Mouse (Mus musculus): ENCODE measurements around the gene Tpte. TPM values are rescaled to one million over a fixed set of nuclear protein-coding genes. Genes with fewer than 3 reads are reported as not detected.
A peak's percentile ranks its signal among the peaks of the same experiment; 100 is the strongest.

Gene Tpte
- polyA plus RNA-seq, 1 experiment from 2014 or later: not detected

GRCm38 (mm10) chr8:22382824-22383595, 99.8 kb downstream of the Tpte start:
- H3K4me3 ChIP-seq: no peak overlapping the region
- H3K9ac ChIP-seq: no peak overlapping the region
- 82% methylated on average over 19 of the region's 19 CpGs for WGBS
- no peak for ATAC-seq (ENCODE audit: low FRiP score, low read depth)
- no peaks in the 10 kb centered on the region for H3K4me1 ChIP-seq
- H3K36me3 ChIP-seq: peaks cover 19% of the 10 kb centered on the region
- no peak overlapping the region for H3K27ac ChIP-seq
- H3K27me3 ChIP-seq (replicated peaks): no peaks in the 10 kb centered on the region
- no peak overlapping the region for H3K4me2 ChIP-seq (replicated peaks)
- H3K9me3 ChIP-seq: no peaks in the 10 kb centered on the region

- no peaks in the 10 kb centered on the region for H3K9me3 ChIP-seq
- H3K9ac ChIP-seq: no peak overlapping the region
- H3K27me3 ChIP-seq (replicated peaks): no peaks in the 10 kb centered on the region
- no peak overlapping the region for H3K4me2 ChIP-seq (replicated peaks)
- 96% methylated on average over 6 of the region's 6 CpGs for WGBS
- no peak overlapping the region for H3K27ac ChIP-seq
- H3K4me1 ChIP-seq: no peaks in the 10 kb centered on the region
- no peak for ATAC-seq (ENCODE audit: low FRiP score, low read depth)
- H3K36me3 ChIP-seq: peaks cover 30% of the 10 kb centered on the region
- no peak overlapping the region for H3K4me3 ChIP-seq
Observed at GRCm38 (mm10) chr8:22385158-22385557, 101.9 kb downstream of the Tpte start.

DNA sequence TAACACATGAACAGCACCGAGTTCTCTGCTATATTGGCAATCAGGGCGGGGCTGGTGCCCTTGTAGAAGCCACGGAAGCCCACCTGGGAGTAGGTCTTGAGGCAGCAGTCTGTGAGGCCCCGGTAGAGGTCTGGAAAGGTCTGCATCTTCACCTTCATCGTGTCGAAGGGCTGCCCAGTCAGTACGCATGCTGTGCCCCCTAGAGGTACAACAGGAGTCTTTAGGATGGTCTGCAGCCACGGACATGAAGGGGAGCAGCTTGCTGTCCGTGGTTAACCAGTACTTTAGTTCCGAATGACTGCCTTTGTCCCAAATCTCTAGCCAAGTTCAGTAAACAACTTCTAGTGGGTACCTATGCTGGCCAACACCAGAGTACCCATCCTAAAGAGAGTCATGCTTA, 106.6 kb downstream of the Tpte start:
- WGBS: 83% methylated on average over 10 of the region's 10 CpGs
- no peak overlapping the region for H3K27ac ChIP-seq
- no peak overlapping the region for H3K4me3 ChIP-seq
- no peak overlapping the region for H3K9ac ChIP-seq
- H3K4me1 ChIP-seq: no peaks in the 10 kb centered on the region
- peaks cover 14% of the 10 kb centered on the region; the same call in 1 of the 2 replicates for H3K36me3 ChIP-seq
- ATAC-seq (ENCODE audit: low FRiP score, low read depth): no peak
- H3K9me3 ChIP-seq: no peaks in the 10 kb centered on the region
- H3K4me2 ChIP-seq (replicated peaks): no peak overlapping the region
- no peaks in the 10 kb centered on the region for H3K27me3 ChIP-seq (replicated peaks)

GRCm38 (mm10) chr8:22390766-22391463, 107.7 kb downstream of the Tpte start:
- no peaks in the 10 kb centered on the region for H3K9me3 ChIP-seq
- no peaks in the 10 kb centered on the region for H3K27me3 ChIP-seq (replicated peaks)
- H3K4me3 ChIP-seq: no peak overlapping the region
- H3K4me2 ChIP-seq (replicated peaks): no peak overlapping the region
- H3K36me3 ChIP-seq: peaks cover 14% of the 10 kb centered on the region; the same call in 1 of the 2 replicates
- H3K4me1 ChIP-seq: no peaks in the 10 kb centered on the region
- 92% methylated on average over 8 of the region's 8 CpGs for WGBS
- no peak overlapping the region for H3K27ac ChIP-seq
- no peak for ATAC-seq (ENCODE audit: low FRiP score, low read depth)
- no peak overlapping the region for H3K9ac ChIP-seq

GRCm38 (mm10) chr8:22394471-22394870, 111.2 kb downstream of the Tpte start:
- Histone ChIP-seq H3K4me2 (replicated peaks) (no peak overlapping the region), H3K36me3 (peaks cover 5% of the 10 kb centered on the region; the same call in 1 of the 2 replicates), H3K27ac (no peak overlapping the region), H3K4me1 (peaks cover 3% of the 10 kb centered on the region; the same call in 1 of the 2 replicates), H3K27me3 (replicated peaks) (no peaks in the 10 kb centered on the region), H3K9me3 (0 out of 2 replicates have a peak, but pooled peaks cover 2% of the 10 kb centered on the region), H3K4me3 (no peak overlapping the region), H3K9ac (no peak overlapping the region)
- 86% methylated on average over 4 of the region's 4 CpGs for WGBS
- ATAC-seq (ENCODE audit: low FRiP score, low read depth): no peak

DNA sequence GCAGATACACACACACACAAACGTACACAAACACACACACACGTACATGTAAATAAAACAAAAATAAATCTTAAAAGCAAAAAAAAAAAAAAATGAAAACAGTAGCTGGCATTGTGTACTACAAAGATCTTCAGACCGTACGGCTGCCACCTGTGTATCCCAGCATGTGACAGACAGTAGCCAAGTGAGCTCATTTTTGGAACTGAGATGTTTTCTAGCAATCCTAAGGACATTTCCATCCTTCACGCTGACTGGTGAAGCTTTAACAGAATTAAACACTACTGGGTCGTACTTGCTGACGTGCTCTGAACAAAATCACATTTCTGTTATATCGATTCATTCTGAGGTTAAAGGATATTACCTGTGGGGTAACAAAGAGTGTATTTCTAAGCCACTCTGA, 112.0 kb downstream of the Tpte start:
- no peak overlapping the region for H3K9ac ChIP-seq
- no peaks in the 10 kb centered on the region; the same call in 1 of the 2 replicates for H3K36me3 ChIP-seq
- no peaks in the 10 kb centered on the region for H3K27me3 ChIP-seq (replicated peaks)
- H3K4me3 ChIP-seq: no peak overlapping the region
- no peak overlapping the region for H3K27ac ChIP-seq
- peaks cover 3% of the 10 kb centered on the region; the same call in 1 of the 2 replicates for H3K4me1 ChIP-seq
- H3K4me2 ChIP-seq (replicated peaks): no peak overlapping the region
- WGBS: 94% methylated on average over 8 of the region's 8 CpGs
- 0 out of 2 replicates have a peak, but pooled peaks cover 4% of the 10 kb centered on the region for H3K9me3 ChIP-seq
- no peak for ATAC-seq (ENCODE audit: low FRiP score, low read depth)

DNA sequence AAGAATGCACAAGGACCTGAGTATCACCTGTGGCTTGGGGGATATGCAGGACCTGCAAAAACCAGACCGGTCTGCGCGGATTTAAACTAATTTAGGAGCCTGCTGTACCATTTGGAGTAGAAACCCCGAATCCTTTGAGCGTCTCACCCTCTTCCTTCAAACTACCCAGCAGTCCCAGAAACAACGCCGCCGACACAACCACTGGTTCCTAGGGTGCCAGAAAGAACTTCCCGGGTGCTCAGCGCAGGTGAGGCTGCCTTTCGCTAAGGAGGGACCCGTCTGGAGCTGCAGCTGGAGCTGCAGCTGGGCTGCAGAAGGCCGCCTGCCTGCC, 114.5 kb downstream of the Tpte start:
- ATAC-seq (ENCODE audit: low FRiP score, low read depth): no peak
- under 1% methylated on average over 13 of the region's 13 CpGs for WGBS
- peak overlapping the region; percentile 57; the same call in 1 of the 2 replicates for H3K27ac ChIP-seq
- 0 out of 2 replicates have a peak, but pooled peaks cover 4% of the 10 kb centered on the region for H3K9me3 ChIP-seq
- no peaks in the 10 kb centered on the region for H3K27me3 ChIP-seq (replicated peaks)
- H3K36me3 ChIP-seq: no peaks in the 10 kb centered on the region
- peaks cover 3% of the 10 kb centered on the region; the same call in 1 of the 2 replicates for H3K4me1 ChIP-seq
- H3K4me3 ChIP-seq: peak overlapping the region; percentile 71
- H3K4me2 ChIP-seq (replicated peaks): peak overlapping the region; percentile 87
- H3K9ac ChIP-seq: peak overlapping the region; percentile 70

GRCm38 (mm10) chr8:22398142-22398951, 115.1 kb downstream of the Tpte start, which contains the start of gene Slc25a15:
Slc25a15 (minus strand) TSS chr8:22398597.
- peaks cover 3% of the 10 kb centered on the region; the same call in 1 of the 2 replicates for H3K4me1 ChIP-seq
- H3K4me3 ChIP-seq: peak within 1 kb of the TSS; percentile 71
- H3K27ac ChIP-seq: peak within 1 kb of the TSS; percentile 57; the same call in 1 of the 2 replicates
- H3K27me3 ChIP-seq (replicated peaks): no peaks in the 10 kb centered on the region
- WGBS: under 1% methylated on average over 77 of the region's 77 CpGs
- H3K4me2 ChIP-seq (replicated peaks): peak within 1 kb of the TSS; percentile 87
- H3K36me3 ChIP-seq: no peaks in the 10 kb centered on the region
- peak within 1 kb of the TSS; percentile 70 for H3K9ac ChIP-seq
- H3K9me3 ChIP-seq: 0 out of 2 replicates have a peak, but pooled peaks cover 4% of the 10 kb centered on the region
- ATAC-seq (ENCODE audit: low FRiP score, low read depth): peak; percentile 92

DNA sequence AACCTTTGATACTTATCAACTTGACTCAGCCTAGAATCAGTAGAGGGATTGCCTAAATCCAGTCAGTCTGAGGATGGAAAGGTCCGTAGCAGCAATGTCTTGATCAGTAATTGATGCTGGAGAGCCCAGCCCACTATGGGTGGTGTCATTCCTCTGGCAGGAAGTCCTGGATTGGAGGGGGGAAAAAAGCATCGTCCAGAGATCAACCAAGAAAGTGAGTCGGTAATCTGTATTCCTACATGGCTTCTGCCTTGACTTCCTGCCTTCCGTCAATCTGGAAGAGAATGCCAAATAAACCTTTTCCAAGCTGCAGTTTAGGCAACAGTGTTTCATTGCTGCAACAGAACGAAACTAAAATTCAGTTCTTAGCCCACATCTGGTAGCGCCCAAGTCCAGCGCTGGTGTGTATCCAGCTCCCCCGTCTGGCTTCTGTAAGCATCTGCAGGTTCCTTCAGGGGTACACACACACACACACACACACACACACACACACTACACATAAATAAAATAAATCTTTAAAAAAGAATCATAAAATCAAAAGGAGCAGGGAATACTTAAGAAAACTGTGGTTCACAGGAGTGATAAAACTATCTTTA, 116.1 kb downstream of the Tpte start:
- ATAC-seq (ENCODE audit: low FRiP score, low read depth): no peak
- Histone ChIP-seq H3K36me3 (no peaks in the 10 kb centered on the region), H3K9me3 (0 out of 2 replicates have a peak, but pooled peaks cover 4% of the 10 kb centered on the region), H3K9ac (no peak overlapping the region), H3K4me2 (replicated peaks) (peak overlapping the region; percentile 87), H3K4me3 (no peak overlapping the region), H3K27me3 (replicated peaks) (no peaks in the 10 kb centered on the region), H3K4me1 (peaks cover 3% of the 10 kb centered on the region; the same call in 1 of the 2 replicates), H3K27ac (no peak overlapping the region)
- 86% methylated on average over 8 of the region's 8 CpGs for WGBS

- no peak overlapping the region for H3K27ac ChIP-seq
- H3K9me3 ChIP-seq: 0 out of 2 replicates have a peak, but pooled peaks cover 4% of the 10 kb centered on the region
- WGBS: 85% methylated on average over 4 of the region's 4 CpGs
- no peaks in the 10 kb centered on the region for H3K36me3 ChIP-seq
- H3K4me2 ChIP-seq (replicated peaks): no peak overlapping the region
- H3K27me3 ChIP-seq (replicated peaks): no peaks in the 10 kb centered on the region
- H3K9ac ChIP-seq: no peak overlapping the region
- peaks cover 3% of the 10 kb centered on the region; the same call in 1 of the 2 replicates for H3K4me1 ChIP-seq
- no peak for ATAC-seq (ENCODE audit: low FRiP score, low read depth)
- no peak overlapping the region for H3K4me3 ChIP-seq
Observed at GRCm38 (mm10) chr8:22400593-22400992, 117.4 kb downstream of the Tpte start.

GRCm38 (mm10) chr8:22403235-22403634, 120.0 kb downstream of the Tpte start:
- Histone ChIP-seq H3K27ac (no peak overlapping the region), H3K9ac (no peak overlapping the region), H3K27me3 (replicated peaks) (no peaks in the 10 kb centered on the region), H3K4me3 (no peak overlapping the region), H3K4me1 (no peaks in the 10 kb centered on the region), H3K36me3 (no peaks in the 10 kb centered on the region), H3K4me2 (replicated peaks) (no peak overlapping the region), H3K9me3 (0 out of 2 replicates have a peak, but pooled peaks cover 4% of the 10 kb centered on the region)
- WGBS: 96% methylated on average over 2 of the region's 2 CpGs
- no peak for ATAC-seq (ENCODE audit: low FRiP score, low read depth)
